ENCODE assay signal across 27 mouse cellular contexts in genomic region chr1:133270336-133270735, GRCm38 (mm10). TPM values are rescaled to one million over a fixed set of nuclear protein-coding genes. Genes with fewer than 3 reads are reported as not detected.
DNase-seq lines count a peak whose midpoint lies in the region; ATAC-seq and TF ChIP-seq lines count a peak whose summit lies in the region.
"Had no signal": no experiment of that assay in that cellular context is flagged by ENCODE, and none has a peak within 500 bp of the region (broad histone marks: within the 10 kb centered on the region; RNA-seq: fewer than 3 reads in every experiment).

No protein-coding gene starts in this region.

- no peaks in the 10 kb centered on the region for H3K9me3 ChIP-seq in forebrain, embryonic 13.5 days (replicated peaks)
- no peaks in the 10 kb centered on the region for H3K9me3 ChIP-seq in forebrain, embryonic 12.5 days
- H3K9me3 ChIP-seq in lung, embryonic 16.5 days (ENCODE audit: control insufficient read depth, low read length): no peaks in the 10 kb centered on the region
- no peaks in the 10 kb centered on the region for H3K9me3 ChIP-seq in CH12.LX (replicated peaks; ENCODE audit: low read length)
- no peaks in the 10 kb centered on the region for H3K9me3 ChIP-seq in kidney, embryonic 14.5 days (ENCODE audit: control insufficient read depth, low read length)
- H3K9me3 ChIP-seq: intestine, embryonic 15.5 days; kidney, embryonic 15.5 days; liver, embryonic 13.5 days; midbrain, embryonic 15.5 days; stomach, embryonic 15.5 days had no signal

- dilution Hi-C loops in CH12.LX (cut with MboI; ENCODE audit: extremely low pct_ligation_motif_present, extremely low pct_unique_long_range_greater_than_20kb, low sequenced_read_pairs): no loop called here

- no peak for TF ChIP-seq EP300 in CH12.LX (IDR thresholded peaks at IDR 0.05; ENCODE audit: low read length)

- ATAC-seq in forebrain, embryonic 13.5 days: no peak
- no peak for ATAC-seq in forebrain, embryonic 12.5 days (ENCODE audit: low FRiP score)
- peak; percentile 24 for ATAC-seq in lung, embryonic 16.5 days (ENCODE audit: low read depth)
- 0 out of 2 replicates have a peak, but pooled peaks have one; percentile 39 for ATAC-seq in megakaryocyte, adult 5-6 weeks (ENCODE audit: poor library complexity, severe bottlenecking)
- ATAC-seq in kidney, embryonic 14.5 days (ENCODE audit: low FRiP score, low TSS enrichment): no peak
- ATAC-seq: CD4-positive, CD25-positive, alpha-beta regulatory T cell, adult 4 months; forebrain, postnatal 0 days; intestine, embryonic 15.5 days; midbrain, embryonic 15.5 days had no signal

- no peak overlapping the region for H3K4me2 ChIP-seq in forebrain, embryonic 13.5 days
- no peak overlapping the region for H3K4me2 ChIP-seq in forebrain, embryonic 12.5 days
- no peak overlapping the region for H3K4me2 ChIP-seq in lung, embryonic 16.5 days (ENCODE audit: low read depth, low read length)
- no peak overlapping the region for H3K4me2 ChIP-seq in CH12.LX (ENCODE audit: insufficient read depth, low read depth, poor library complexity, severe bottlenecking)
- H3K4me2 ChIP-seq in kidney, embryonic 14.5 days (replicated peaks; ENCODE audit: low read depth, low read length): no peak overlapping the region
- H3K4me2 ChIP-seq: hindbrain, embryonic 14.5 days; intestine, embryonic 15.5 days; kidney, embryonic 15.5 days; liver, embryonic 13.5 days; midbrain, embryonic 15.5 days; stomach, embryonic 15.5 days had no signal

- no peak overlapping the region for H3K9ac ChIP-seq in forebrain, embryonic 13.5 days
- no peak overlapping the region for H3K9ac ChIP-seq in forebrain, embryonic 12.5 days
- no peak overlapping the region for H3K9ac ChIP-seq in lung, embryonic 16.5 days (ENCODE audit: low read length)
- H3K9ac ChIP-seq in CH12.LX (ENCODE audit: insufficient read depth, low read depth): no peak overlapping the region
- no peak overlapping the region for H3K9ac ChIP-seq in kidney, embryonic 14.5 days (ENCODE audit: low read depth, low read length)
- H3K9ac ChIP-seq: forebrain, postnatal 0 days; hindbrain, embryonic 14.5 days; intestine, embryonic 15.5 days; kidney, embryonic 15.5 days; liver, embryonic 13.5 days; midbrain, embryonic 15.5 days; stomach, embryonic 15.5 days had no signal

- no peaks in the 10 kb centered on the region for H3K27me3 ChIP-seq in forebrain, embryonic 13.5 days
- H3K27me3 ChIP-seq in forebrain, embryonic 12.5 days: no peaks in the 10 kb centered on the region
- no peaks in the 10 kb centered on the region for H3K27me3 ChIP-seq in lung, embryonic 16.5 days (ENCODE audit: control insufficient read depth, insufficient read depth, low read depth, low read length)
- peaks cover 97% of the 10 kb centered on the region for H3K27me3 ChIP-seq in CH12.LX (replicated peaks)
- no peaks in the 10 kb centered on the region for H3K27me3 ChIP-seq in kidney, embryonic 14.5 days (ENCODE audit: control insufficient read depth, insufficient read depth, low read length)
- H3K27me3 ChIP-seq: intestine, embryonic 15.5 days; kidney, embryonic 15.5 days; midbrain, embryonic 15.5 days; stomach, embryonic 15.5 days had no signal

- TF ChIP-seq CTCF in CH12.LX (conservative IDR thresholded peaks at IDR 0.05 in 1 of 2, IDR thresholded peaks at IDR 0.05 in 1 of 2; ENCODE audit: low read depth in 2 of 2, low read length in 2 of 2): no peak

- no peak for TF ChIP-seq RAD21 in CH12.LX (IDR thresholded peaks at IDR 0.05; ENCODE audit: low read depth, low read length)

- 54% methylated on average over 6 of the region's 6 CpGs for WGBS in forebrain, embryonic 13.5 days
- WGBS in forebrain, embryonic 12.5 days: 59% methylated on average over 6 of the region's 6 CpGs
- 34% methylated on average over 6 of the region's 6 CpGs for WGBS in lung, embryonic 16.5 days
- WGBS in kidney, embryonic 14.5 days: 41% methylated on average over 6 of the region's 6 CpGs

- no peak for DNase-seq in lung, adult 18-20 months
- no peak for DNase-seq in CH12.LX (ENCODE audit: extremely low read depth)
- DNase-seq: adrenal gland, postnatal 36 days; cerebellum, adult 9-10 months; forebrain, postnatal 0 days; gastrocnemius, adult 2 months; heart, adult 11 months; heart, postnatal 10 days; liver, embryonic 13.5 days; lung, postnatal 4 days; right cerebral cortex, adult 18-20 months; thymus, adult 2 months had no signal

- peaks cover 69% of the 10 kb centered on the region for H3K36me3 ChIP-seq in forebrain, embryonic 13.5 days (ENCODE audit: poor library complexity, severe bottlenecking)
- peaks cover 56% of the 10 kb centered on the region for H3K36me3 ChIP-seq in forebrain, embryonic 12.5 days (replicated peaks)
- 0 out of 2 replicates have a peak, but pooled peaks cover 2% of the 10 kb centered on the region for H3K36me3 ChIP-seq in lung, embryonic 16.5 days (ENCODE audit: control insufficient read depth, insufficient read depth, low read length)
- no peaks in the 10 kb centered on the region for H3K36me3 ChIP-seq in CH12.LX (replicated peaks in 1 of 2; ENCODE audit: control insufficient read depth in 1 of 2, insufficient read depth in 1 of 2, low read length in 1 of 2)
- H3K36me3 ChIP-seq in kidney, embryonic 14.5 days (ENCODE audit: control insufficient read depth, insufficient read depth, low read length): peaks cover 2% of the 10 kb centered on the region; the same call in 1 of the 2 replicates

- peaks cover 36% of the 10 kb centered on the region for H3K4me1 ChIP-seq in forebrain, embryonic 13.5 days
- peaks cover 32% of the 10 kb centered on the region for H3K4me1 ChIP-seq in forebrain, embryonic 12.5 days
- H3K4me1 ChIP-seq in lung, embryonic 16.5 days (replicated peaks; ENCODE audit: control insufficient read depth, insufficient read depth, low read length): peaks cover 2% of the 10 kb centered on the region
- peaks cover 4 to 9% of the 10 kb centered on the region in 2 experiments; a peak in 2 of 4 replicates for H3K4me1 ChIP-seq in CH12.LX (ENCODE audit: control insufficient read depth in 1 of 2, insufficient read depth in 2 of 2)
- H3K4me1 ChIP-seq in kidney, embryonic 14.5 days (ENCODE audit: control insufficient read depth, insufficient read depth, low read length): 0 out of 2 replicates have a peak, but pooled peaks cover under 1% of the 10 kb centered on the region

- no peaks in the 10 kb centered on the region for H3K79me2 ChIP-seq in CH12.LX (replicated peaks; ENCODE audit: control insufficient read depth, extremely low read depth, insufficient read depth, poor library complexity, severe bottlenecking)

- no peak overlapping the region for H3K4me3 ChIP-seq in forebrain, embryonic 13.5 days
- no peak overlapping the region for H3K4me3 ChIP-seq in forebrain, embryonic 12.5 days (replicated peaks)
- H3K4me3 ChIP-seq in lung, embryonic 16.5 days (ENCODE audit: low read length): no peak overlapping the region
- H3K4me3 ChIP-seq in CH12.LX (replicated peaks in 1 of 3; ENCODE audit: low read depth in 2 of 3, low read length in 2 of 3, poor library complexity in 1 of 3): no peak overlapping the region
- no peak overlapping the region for H3K4me3 ChIP-seq in kidney, embryonic 14.5 days (ENCODE audit: low read length)
- H3K4me3 ChIP-seq: gastrocnemius, adult 2 months; intestine, embryonic 15.5 days; kidney, embryonic 15.5 days; liver, embryonic 13.5 days; midbrain, embryonic 15.5 days; stomach, embryonic 15.5 days had no signal

- TF ChIP-seq POLR2A in CH12.LX (IDR thresholded peaks at IDR 0.05; ENCODE audit: low read depth, low read length): no peak

- H3K27ac ChIP-seq in forebrain, embryonic 13.5 days: peak overlapping the region; percentile 35; the same call in 1 of the 2 replicates
- no peak overlapping the region for H3K27ac ChIP-seq in forebrain, embryonic 12.5 days
- H3K27ac ChIP-seq in lung, embryonic 16.5 days (ENCODE audit: low read length): no peak overlapping the region
- no peak overlapping the region for H3K27ac ChIP-seq in CH12.LX (ENCODE audit: insufficient read depth, low read depth)
- no peak overlapping the region for H3K27ac ChIP-seq in kidney, embryonic 14.5 days (ENCODE audit: low read depth, low read length)
- H3K27ac ChIP-seq: gastrocnemius, adult 2 months; hindbrain, embryonic 14.5 days; intestine, embryonic 15.5 days; kidney, embryonic 15.5 days; liver, embryonic 13.5 days; midbrain, embryonic 15.5 days; stomach, embryonic 15.5 days had no signal

- in situ Hi-C loops in CH12.LX (cut with MboI; ENCODE audit: low pct_ligation_motif_present, low pct_unique_long_range_greater_than_20kb, low sequenced_read_pairs): no loop called here

TF ChIP-seq in CH12.LX, 34 proteins besides CTCF, POLR2A, EP300 and RAD21:
- TF ChIP-seq IRF4 (IDR thresholded peaks at IDR 0.05; ENCODE audit: low read depth, low read length) (peak; percentile 44; the same call in 1 of the 2 replicates), JUND (conservative IDR thresholded peaks at IDR 0.05; ENCODE audit: low read depth, low read length) (no peak)

RNA-seq across cellular contexts. Expression of gene Golt1a, which starts 39.3 kb away (rescaled TPM):
- not detected in 2 replicates for polyA plus RNA-seq in forebrain, embryonic 13.5 days (2015; fragmentation: Nextera tagmentation; extraction: Ambion mirVana)
- polyA plus RNA-seq in forebrain, embryonic 12.5 days (2016; fragmentation: Nextera tagmentation; extraction: Ambion mirVana): not detected in 2 replicates
- polyA plus RNA-seq in lung, embryonic 16.5 days (2015; fragmentation: Nextera tagmentation; extraction: Ambion mirVana): 0.11 and 0.21 TPM in 2 replicates
- not detected in 2 replicates for total RNA-seq in CH12.LX (2012; rRNA removed)
- total RNA-seq in CH12.LX (2014; rRNA removed): not detected in 2 replicates
- polyA plus RNA-seq in CH12.LX (2012; ENCODE audit: insufficient read length, low read depth): not detected in 2 replicates
- total RNA-seq in megakaryocyte, adult 5-6 weeks (2015): not detected in 2 replicates
- not detected in 2 replicates for total RNA-seq in megakaryocyte, adult 5-6 weeks (2017)
- 2.6 and 6.1 TPM in 2 replicates for polyA plus RNA-seq in kidney, embryonic 14.5 days (2014; fragmentation: Nextera tagmentation; extraction: Ambion mirVana)
- total RNA-seq: gastrocnemius, adult 2 months; heart, postnatal 10 days; layer of hippocampus, postnatal 25 days; MEL had no signal
- polyA plus RNA-seq: CD4-positive, CD25-positive, alpha-beta regulatory T cell, adult 4 months; forebrain, postnatal 0 days; hindbrain, embryonic 14.5 days; midbrain, embryonic 15.5 days had no signal

RNA-seq across cellular contexts. Expression of gene Kiss1, which starts 51.3 kb away (rescaled TPM):
- polyA plus RNA-seq in forebrain, embryonic 13.5 days (2015; fragmentation: Nextera tagmentation; extraction: Ambion mirVana): not detected in 2 replicates
- not detected in 2 replicates for polyA plus RNA-seq in forebrain, embryonic 12.5 days (2016; fragmentation: Nextera tagmentation; extraction: Ambion mirVana)
- 8.0 and 9.9 TPM in 2 replicates for polyA plus RNA-seq in lung, embryonic 16.5 days (2015; fragmentation: Nextera tagmentation; extraction: Ambion mirVana)
- not detected in 2 replicates for total RNA-seq in CH12.LX (2012; rRNA removed)
- not detected in 2 replicates for total RNA-seq in CH12.LX (2014; rRNA removed)
- polyA plus RNA-seq in CH12.LX (2012; ENCODE audit: insufficient read length, low read depth): not detected in 2 replicates
- total RNA-seq in megakaryocyte, adult 5-6 weeks (2015): not detected in 2 replicates
- not detected in 2 replicates for total RNA-seq in megakaryocyte, adult 5-6 weeks (2017)
- not detected in 2 replicates for polyA plus RNA-seq in kidney, embryonic 14.5 days (2014; fragmentation: Nextera tagmentation; extraction: Ambion mirVana)
- total RNA-seq: forebrain, postnatal 0 days; gastrocnemius, adult 2 months; heart, postnatal 10 days; layer of hippocampus, postnatal 25 days; MEL had no signal
- polyA plus RNA-seq: CD4-positive, CD25-positive, alpha-beta regulatory T cell, adult 4 months; forebrain, postnatal 0 days; hindbrain, embryonic 14.5 days; intestine, embryonic 15.5 days; kidney, embryonic 15.5 days; liver, embryonic 13.5 days; midbrain, embryonic 15.5 days; small intestine, adult 2 months; stomach, embryonic 15.5 days; thymus, adult 2 months; urinary bladder, adult 2 months had no signal

Comparison
In these comparisons a context has a peak if more than half of its experiments do, and no peak if none do; other contexts are left out.
1. ATAC-seq: peak in lung, embryonic 16.5 days (single experiment) and megakaryocyte, adult 5-6 weeks (single experiment); none in forebrain, embryonic 13.5 days (single experiment), forebrain, embryonic 12.5 days (single experiment) and kidney, embryonic 14.5 days (single experiment).